Mouse (Mus musculus): ENCODE measurements at regions not wholly inside any gene's neighbourhood (a gene's known extent, or its start where the extent isn't known, plus 50 kb on each side); places are given as distances from the start of the nearest gene placed in this dataset.

DNA sequence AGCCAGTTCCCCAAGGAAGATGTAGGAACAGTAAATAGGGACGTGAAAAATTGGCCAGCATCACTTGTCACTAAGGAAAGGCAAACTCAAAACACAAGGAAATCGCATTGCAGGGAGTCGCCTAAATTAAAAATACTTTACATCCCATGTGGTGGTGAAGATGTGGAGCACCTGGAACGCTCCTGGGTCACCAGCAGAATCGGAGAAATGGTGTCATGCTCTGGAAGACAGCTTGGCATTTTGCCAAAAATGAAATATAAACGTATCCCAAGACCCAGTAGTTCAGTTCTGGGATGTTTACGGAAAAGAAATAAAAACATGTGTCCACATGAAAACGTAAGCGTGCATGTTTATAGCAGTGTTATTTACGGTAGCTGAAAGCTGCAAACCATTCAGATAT lies 111.5 kb downstream of the Tmem30b start:
- TF ChIP-seq POLR2A (IDR thresholded peaks at IDR 0.05; ENCODE audit: borderline replicate concordance, low read depth, low read length) (no peak), CTCF (IDR thresholded peaks at IDR 0.05; ENCODE audit: low read depth, low read length) (no peak)

Data from bone marrow macrophage, adult 2 months (primary cell).